Mouse (Mus musculus): ENCODE measurements around the gene Rflna.

DNA sequence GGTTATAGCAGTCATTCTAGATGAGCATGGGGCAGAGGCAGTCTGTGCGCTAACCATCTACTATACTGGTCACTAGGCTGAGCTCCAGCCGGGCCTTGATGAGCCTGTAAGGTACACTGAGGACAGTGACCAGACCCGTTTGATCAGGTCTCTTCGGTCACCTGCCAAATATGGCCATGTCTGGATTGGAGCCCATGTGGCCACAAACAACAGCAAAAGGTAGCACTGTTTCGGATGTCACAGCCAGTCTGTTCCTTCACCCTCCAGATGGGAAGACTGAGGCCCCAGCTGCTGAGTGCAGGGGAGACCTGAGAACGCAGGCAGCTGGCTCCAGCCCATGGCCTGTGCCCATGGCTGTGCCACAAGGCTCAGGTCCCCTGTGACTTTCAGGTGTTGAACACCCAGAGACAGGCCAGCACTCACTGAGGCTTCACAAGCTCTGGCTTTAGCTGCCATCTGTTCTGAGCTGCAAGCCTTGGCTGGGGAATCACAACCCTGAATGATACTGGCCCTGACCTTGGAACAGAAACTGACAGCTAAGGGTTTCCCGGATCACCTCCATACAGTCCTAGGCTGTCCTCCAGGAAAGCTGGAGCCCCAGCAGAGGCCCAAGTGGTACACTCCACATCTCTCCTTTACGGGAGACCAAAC lies 36.5 kb downstream of the Rflna start:
- TF ChIP-seq CTCF (IDR thresholded peaks at IDR 0.05; ENCODE audit: low read depth) (no peak), EP300 (optimal IDR thresholded peaks at IDR 0.05) (no peak)

Measured in stomach, postnatal 0 days (tissue).